Mouse (Mus musculus): ENCODE measurements at regions not wholly inside any gene's neighbourhood (a gene's known extent, or its start where the extent isn't known, plus 50 kb on each side); places are given as distances from the start of the nearest gene placed in this dataset. TPM values are rescaled to one million over a fixed set of nuclear protein-coding genes. Genes with fewer than 3 reads are reported as not detected.

GRCm38 (mm10) chr16:50673339-50673738, 82.4 kb upstream of the Ccdc54 start:
- Histone ChIP-seq H3K4me3 (ENCODE audit: low read depth, low read length) (no peak overlapping the region), H3K27me3 (replicated peaks; ENCODE audit: control insufficient read depth, insufficient read depth, low read length) (no peaks in the 10 kb centered on the region), H3K4me1 (replicated peaks; ENCODE audit: control insufficient read depth, insufficient read depth, low read length) (no peaks in the 10 kb centered on the region), H3K36me3 (ENCODE audit: control insufficient read depth, insufficient read depth, low read length) (no peaks in the 10 kb centered on the region), H3K4me2 (ENCODE audit: low read length) (no peak overlapping the region), H3K9ac (ENCODE audit: low read length) (no peak overlapping the region), H3K27ac (ENCODE audit: low read depth) (no peak overlapping the region), H3K9me3 (ENCODE audit: control insufficient read depth, low read length) (no peaks in the 10 kb centered on the region)
- 63% methylated on average over 5 of the region's 5 CpGs for WGBS
- ATAC-seq (replicated peaks; ENCODE audit: low FRiP score, low TSS enrichment, low read depth) (no peak), DNase-seq (ENCODE audit: low spot score) (no peak)

- Histone ChIP-seq H3K9ac (ENCODE audit: low read length) (no peak overlapping the region), H3K27me3 (replicated peaks; ENCODE audit: control insufficient read depth, insufficient read depth, low read length) (no peaks in the 10 kb centered on the region), H3K4me1 (replicated peaks; ENCODE audit: control insufficient read depth, insufficient read depth, low read length) (no peaks in the 10 kb centered on the region), H3K36me3 (ENCODE audit: control insufficient read depth, insufficient read depth, low read length) (no peaks in the 10 kb centered on the region), H3K4me3 (ENCODE audit: low read depth, low read length) (no peak overlapping the region), H3K9me3 (ENCODE audit: control insufficient read depth, low read length) (no peaks in the 10 kb centered on the region), H3K4me2 (ENCODE audit: low read length) (no peak overlapping the region), H3K27ac (ENCODE audit: low read depth) (no peak overlapping the region)
- ATAC-seq (replicated peaks; ENCODE audit: low FRiP score, low TSS enrichment, low read depth) (no peak), DNase-seq (ENCODE audit: low spot score) (no peak)
- WGBS = 64% methylated on average over 5 of the region's 5 CpGs
Observed at GRCm38 (mm10) chr16:50672713-50673112, 81.8 kb upstream of the Ccdc54 start.

- Histone ChIP-seq H3K4me1 (replicated peaks; ENCODE audit: control insufficient read depth, insufficient read depth, low read length) (no peaks in the 10 kb centered on the region), H3K9me3 (ENCODE audit: control insufficient read depth, low read length) (no peaks in the 10 kb centered on the region), H3K27ac (ENCODE audit: low read depth) (no peak overlapping the region), H3K9ac (ENCODE audit: low read length) (no peak overlapping the region), H3K4me3 (ENCODE audit: low read depth, low read length) (no peak overlapping the region), H3K27me3 (replicated peaks; ENCODE audit: control insufficient read depth, insufficient read depth, low read length) (no peaks in the 10 kb centered on the region), H3K36me3 (ENCODE audit: control insufficient read depth, insufficient read depth, low read length) (no peaks in the 10 kb centered on the region), H3K4me2 (ENCODE audit: low read length) (no peak overlapping the region)
- no peak for DNase-seq (ENCODE audit: low spot score)
- no peak for ATAC-seq (replicated peaks; ENCODE audit: low FRiP score, low TSS enrichment, low read depth)
- 93% methylated on average over 5 of the region's 5 CpGs for WGBS
Observed at GRCm38 (mm10) chr16:50671170-50671569, 80.2 kb upstream of the Ccdc54 start.

GRCm38 (mm10) chr16:50664240-50664639, 73.3 kb upstream of the Ccdc54 start:
- Histone ChIP-seq H3K9ac (ENCODE audit: low read length) (no peak overlapping the region), H3K36me3 (ENCODE audit: control insufficient read depth, insufficient read depth, low read length) (no peaks in the 10 kb centered on the region), H3K4me1 (replicated peaks; ENCODE audit: control insufficient read depth, insufficient read depth, low read length) (no peaks in the 10 kb centered on the region), H3K27ac (ENCODE audit: low read depth) (no peak overlapping the region), H3K9me3 (ENCODE audit: control insufficient read depth, low read length) (no peaks in the 10 kb centered on the region), H3K4me2 (ENCODE audit: low read length) (no peak overlapping the region), H3K27me3 (replicated peaks; ENCODE audit: control insufficient read depth, insufficient read depth, low read length) (no peaks in the 10 kb centered on the region), H3K4me3 (ENCODE audit: low read depth, low read length) (no peak overlapping the region)
- ATAC-seq (replicated peaks; ENCODE audit: low FRiP score, low TSS enrichment, low read depth) (no peak), DNase-seq (ENCODE audit: low spot score) (no peak)
- WGBS = 54% methylated on average over 2 of the region's 2 CpGs

Small RNA genes lying in the stretch of these regions (microRNA-seq; reads per million reads assigned to microRNA genes)
- not detected for gene Mir6363

All from intestine, embryonic 14.5 days (tissue).